Mouse (Mus musculus) neutrophil, adult 5-6 weeks (primary cell): ENCODE data around the gene Aadacl3. TPM values are rescaled to one million over a fixed set of nuclear protein-coding genes. Genes with fewer than 3 reads are reported as not detected.

ENCODE experiments used
- ATAC-seq: fragments of 151-379, 151-347 bp; 2 replicates; pipeline ENCODE4 v1.8.0; 2017; ENCODE audit warnings: mild to moderate bottlenecking, moderate TSS enrichment; ENCODE audit not compliant: insufficient number of reproducible peaks, poor library complexity, low FRiP score, severe bottlenecking; ENCODE audit errors: extremely low read depth
- total RNA-seq: library from RNA; stranded (forward); fragments of 200-1000 nt; gene quantifications from 2 replicates; pipeline ENCODE4 v1.2.3, GENCODE M21; 2017

Gene Aadacl3
- not detected in 2 replicates for total RNA-seq

- no peak for ATAC-seq
Observed at GRCm38 (mm10) chr4:144463656-144464055, at the start of gene Aadacl3. Gene Aadacl3, minus strand, starts transcription at chr4:144463756.

- ATAC-seq = no peak
Observed at GRCm38 (mm10) chr4:144506518-144506917, 43.0 kb upstream of the Aadacl3 start.

- no peak for ATAC-seq
Observed at GRCm38 (mm10) chr4:144493331-144493730, 29.8 kb upstream of the Aadacl3 start.

GRCm38 (mm10) chr4:144468091-144468490, 4.5 kb upstream of the Aadacl3 start:
- ATAC-seq = no peak

- no peak for ATAC-seq
Observed at GRCm38 (mm10) chr4:144465206-144465605, 1.6 kb upstream of the Aadacl3 start.

GRCm38 (mm10) chr4:144453217-144453616, 10.3 kb downstream of the Aadacl3 start, which contains the start of gene Gm9944:
Gene Gm9944, minus strand, starts transcription at chr4:144453317.
- no peak for ATAC-seq

- no peak for ATAC-seq
Observed at GRCm38 (mm10) chr4:144448546-144448945, 15.0 kb downstream of the Aadacl3 start.

GRCm38 (mm10) chr4:144441582-144441981, 22.0 kb downstream of the Aadacl3 start:
- no peak for ATAC-seq

GRCm38 (mm10) chr4:144441095-144441494, 22.5 kb downstream of the Aadacl3 start:
- ATAC-seq = no peak

GRCm38 (mm10) chr4:144438672-144439071, 24.9 kb downstream of the Aadacl3 start, which contains the start of gene 1700012P22Rik:
Gene 1700012P22Rik, minus strand, starts transcription at chr4:144438772.
- no peak for ATAC-seq

- ATAC-seq = no peak
Observed at GRCm38 (mm10) chr4:144433216-144433615, 30.3 kb downstream of the Aadacl3 start.

GRCm38 (mm10) chr4:144430723-144431122, 32.8 kb downstream of the Aadacl3 start:
- ATAC-seq = no peak

GRCm38 (mm10) chr4:144428868-144429267, 34.7 kb downstream of the Aadacl3 start:
- ATAC-seq = no peak

GRCm38 (mm10) chr4:144424590-144424989, 39.0 kb downstream of the Aadacl3 start:
- no peak for ATAC-seq

GRCm38 (mm10) chr4:144420644-144421043, 42.9 kb downstream of the Aadacl3 start:
- no peak for ATAC-seq

GRCm38 (mm10) chr4:144408290-144408689, 55.3 kb downstream of the Aadacl3 start, which contains the start of gene Pramef12:
Gene Pramef12, minus strand, starts transcription at chr4:144408464.
- no peak for ATAC-seq

GRCm38 (mm10) chr4:144406261-144406660, 57.3 kb downstream of the Aadacl3 start:
- no peak for ATAC-seq

GRCm38 (mm10) chr4:144404456-144405086, 59.0 kb downstream of the Aadacl3 start:
- no peak for ATAC-seq
